Mouse (Mus musculus) gastrocnemius, postnatal 36 days (tissue): ENCODE measurements around the gene Sap25. TPM values are rescaled to one million over a fixed set of nuclear protein-coding genes. Genes with fewer than 3 reads are reported as not detected.

ENCODE experiments used
- DNase-seq, 2 experiments: peaks; one replicate each; pipeline ENCODE4 v3.0.0; 2022
- intact Hi-C: fragments of 180-260 bp; cut with DNase I; formaldehyde crosslinking; loops from one replicate; pipeline ENCODE4 v1.15.1; 2025
- total RNA-seq, 2 experiments: library from RNA; stranded (reverse); gene quantifications; 2 replicates each; pipeline ENCODE4 v1.2.3; 2021

Sap25 gene
- total RNA-seq, 2 experiments from 2014 or later = 2.3 to 2.7 TPM

DNA sequence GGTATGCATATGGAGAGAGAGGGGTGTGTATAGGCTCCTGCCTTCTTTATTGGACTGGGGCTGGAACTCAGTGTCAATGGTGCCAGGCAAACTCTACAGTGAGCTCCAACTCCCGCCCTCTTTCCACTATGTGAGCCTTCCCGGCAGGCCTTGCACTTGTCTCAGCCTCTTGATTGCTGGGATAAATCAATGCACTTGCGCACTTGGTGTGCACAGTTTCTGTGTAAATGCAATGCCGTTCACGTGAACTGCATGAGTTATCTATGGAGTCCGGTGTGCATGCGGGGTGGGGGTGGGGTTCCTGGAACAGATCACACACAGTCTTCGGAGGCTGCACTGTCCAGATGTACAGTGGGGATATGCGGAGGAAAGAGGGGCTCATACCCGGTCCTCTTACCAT, 12.2 kb downstream of the Sap25 start:
- intact Hi-C loops = loop anchor here (5.0 kb wide), 1 partner anchor 66 kb away; no protein-coding TSS in a partner anchor
- no peak for DNase-seq

- DNase-seq = no peak
- intact Hi-C loops = loop anchor here (5.0 kb wide), 1 partner anchor 67 kb away; no protein-coding TSS in a partner anchor
Measured at GRCm38 (mm10) chr5:137654746-137655145, 13.6 kb downstream of the Sap25 start.

DNA sequence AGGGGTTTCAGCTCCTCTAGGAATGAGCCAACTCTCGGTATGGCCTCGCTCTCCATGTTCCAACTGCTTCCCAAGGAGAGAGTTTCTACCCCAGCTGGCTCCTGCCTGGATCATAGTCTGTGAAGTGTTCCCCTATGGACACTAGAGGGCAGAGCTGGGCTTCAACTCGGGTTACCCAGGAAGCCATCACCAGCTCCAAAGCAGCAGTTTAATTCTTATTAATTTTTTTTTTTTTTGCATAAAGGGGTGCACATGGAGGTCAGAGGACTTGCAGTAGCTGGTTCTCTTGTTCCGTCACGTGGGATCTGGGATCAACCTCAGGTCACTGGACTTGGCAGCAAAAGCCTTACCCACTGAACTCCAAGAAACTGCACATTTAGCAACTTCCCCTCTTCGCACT, 15.8 kb downstream of the Sap25 start:
- DNase-seq = peak in 1 of 2 experiments; percentile 51
- intact Hi-C loops = loop anchor here (1.0 kb wide), 2 partner anchors 100 to 103 kb away; no protein-coding TSS in a partner anchor

- peak; percentile 53 to 81 for DNase-seq
Measured at GRCm38 (mm10) chr5:137660064-137660688, 19.0 kb downstream of the Sap25 start.

GRCm38 (mm10) chr5:137663057-137663456, 21.9 kb downstream of the Sap25 start:
- intact Hi-C loops = no loop called here

More at GRCm38 (mm10) chr5:137660064-137660688, 19.0 kb downstream of the Sap25 start:
- intact Hi-C loops = no loop called here

DNA sequence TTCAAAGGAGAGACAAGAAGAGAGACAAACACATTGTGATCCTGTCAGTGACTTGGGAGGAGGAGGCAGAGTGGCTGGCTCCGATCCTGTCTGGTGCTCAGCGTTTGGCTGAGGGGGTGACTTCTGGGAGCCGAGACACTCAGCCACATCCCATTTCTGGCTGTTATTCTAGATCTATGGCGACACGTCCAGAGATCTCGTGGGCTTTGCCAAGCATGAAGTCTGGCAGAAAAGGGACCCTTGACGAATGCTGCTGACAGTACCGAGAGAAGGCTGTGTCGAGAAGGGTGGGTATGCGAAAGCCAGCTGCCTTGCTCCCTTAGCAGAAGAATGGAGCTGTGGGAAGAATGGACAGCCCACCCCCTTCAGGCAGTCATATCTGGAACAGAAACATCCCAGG, 27.8 kb downstream of the Sap25 start:
- DNase-seq = peak in 1 of 2 experiments; percentile 53
- intact Hi-C loops = no loop called here

More at GRCm38 (mm10) chr5:137663057-137663456, 21.9 kb downstream of the Sap25 start:
- no peak for DNase-seq

- intact Hi-C loops = no loop called here
- no peak for DNase-seq
Measured at GRCm38 (mm10) chr5:137670240-137670639, 29.1 kb downstream of the Sap25 start.

GRCm38 (mm10) chr5:137671443-137672240, 30.5 kb downstream of the Sap25 start:
- intact Hi-C loops = no loop called here
- DNase-seq = peak; percentile 53 to 77

- intact Hi-C loops = no loop called here
- DNase-seq = no peak
Measured at GRCm38 (mm10) chr5:137672361-137672760, 31.2 kb downstream of the Sap25 start.

DNA sequence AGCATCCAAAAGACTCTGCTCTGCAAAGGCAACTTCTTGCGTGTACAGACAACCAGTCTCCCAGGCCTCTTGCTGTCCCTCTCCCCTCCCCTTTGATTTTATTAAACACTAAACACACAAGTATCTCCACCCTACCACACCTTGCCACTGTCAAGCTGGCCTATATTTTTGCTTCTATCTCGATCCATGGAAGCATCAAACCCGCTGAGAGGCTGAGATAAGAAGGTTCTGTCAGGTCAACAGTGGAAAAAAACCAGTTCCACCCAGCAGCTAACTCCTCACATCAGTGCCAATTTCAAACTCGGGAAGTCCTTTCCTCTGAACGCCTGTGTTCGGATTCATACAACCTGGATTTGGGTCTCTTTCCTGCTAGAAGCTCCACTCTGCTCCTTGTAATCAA, 31.9 kb downstream of the Sap25 start:
- intact Hi-C loops = no loop called here

GRCm38 (mm10) chr5:137674786-137675185, 33.7 kb downstream of the Sap25 start:
- no peak for DNase-seq
- intact Hi-C loops = no loop called here

More for the DNA sequence above, 31.9 kb downstream of the Sap25 start:
- DNase-seq = no peak

GRCm38 (mm10) chr5:137677859-137678258, 36.7 kb downstream of the Sap25 start:
- intact Hi-C loops = no loop called here
- DNase-seq = no peak

DNA sequence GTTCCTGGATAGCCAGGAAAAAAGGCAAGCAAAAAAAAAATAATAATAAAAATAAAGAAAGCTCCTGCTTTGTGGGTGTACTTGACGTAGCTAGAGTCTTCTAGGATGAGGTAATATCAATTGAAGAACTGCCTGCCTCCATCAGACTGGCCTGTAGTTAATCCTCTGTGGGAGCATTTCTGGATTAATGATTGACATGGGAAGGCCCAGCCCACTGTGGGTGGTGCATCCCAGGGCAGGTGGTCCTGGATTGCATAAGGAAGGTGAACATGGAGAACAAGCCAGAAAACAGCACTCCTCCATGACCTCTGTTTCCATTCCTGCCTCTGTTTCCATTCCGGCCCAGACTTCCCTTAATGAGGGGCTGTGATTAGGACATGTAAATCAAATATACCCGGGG, 37.6 kb downstream of the Sap25 start:
- DNase-seq = no peak
- intact Hi-C loops = no loop called here

- no peak for DNase-seq
- intact Hi-C loops = no loop called here
Measured at GRCm38 (mm10) chr5:137679726-137680125, 38.6 kb downstream of the Sap25 start.

DNA sequence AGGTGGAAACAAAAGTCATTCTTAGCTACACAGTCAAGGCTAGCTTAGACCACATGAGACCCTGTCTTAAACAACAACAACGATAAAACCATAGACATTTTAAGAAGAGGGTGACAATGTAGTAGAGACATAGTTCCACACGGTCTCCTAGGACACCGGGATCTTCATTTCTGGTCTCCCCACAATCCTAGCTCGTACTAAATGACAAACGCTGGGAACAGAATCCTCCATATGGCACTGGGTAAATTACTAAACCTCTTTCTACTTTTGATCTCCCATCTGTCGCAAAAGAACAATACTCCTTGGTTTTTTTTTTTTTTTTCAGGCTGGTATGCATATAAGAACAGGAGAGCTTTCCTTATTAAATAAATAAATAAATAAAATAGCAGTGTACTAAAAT, 41.4 kb downstream of the Sap25 start:
- no peak for DNase-seq
- intact Hi-C loops = no loop called here

- intact Hi-C loops = no loop called here
- DNase-seq = no peak
Measured at GRCm38 (mm10) chr5:137683388-137684293, 42.5 kb downstream of the Sap25 start.

GRCm38 (mm10) chr5:137684294-137685123, 43.4 kb downstream of the Sap25 start, which contains the start of gene Agfg2:
Agfg2 (minus strand) TSS chr5:137684726.
- DNase-seq = peak; percentile 90 to 96
- intact Hi-C loops = no loop called here

DNA sequence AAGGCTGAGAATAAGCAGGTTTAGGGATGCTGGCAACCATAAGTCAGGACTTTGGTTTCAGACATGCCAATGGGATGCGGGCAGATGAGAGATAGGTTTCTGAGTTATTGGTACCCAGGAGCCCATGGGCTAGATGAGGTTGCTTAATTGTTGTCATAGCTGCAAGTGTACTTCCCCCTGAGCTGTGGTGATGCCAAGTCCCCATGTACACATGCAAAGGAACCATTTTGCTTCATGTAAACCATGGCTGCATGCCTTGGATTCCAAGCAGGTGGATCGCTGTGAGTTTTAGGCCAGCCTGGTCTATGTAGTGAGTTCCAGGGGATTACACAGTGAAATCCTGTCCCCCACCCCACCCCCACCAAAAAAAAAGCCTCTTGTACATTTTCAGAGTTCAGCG, 44.5 kb downstream of the Sap25 start:
- no peak for DNase-seq
- intact Hi-C loops = no loop called here

GRCm38 (mm10) chr5:137686127-137686790, 45.1 kb downstream of the Sap25 start:
- intact Hi-C loops = no loop called here
- DNase-seq = no peak
